Mouse (Mus musculus): Measurements from ENCODE around the gene Poldip3.
"Not testable (repeated sequence)": the region's sequence is repeated elsewhere in the genome, so short reads cannot be mapped to it uniquely, and the experiment has no call there.

Gene Poldip3

GRCm38 (mm10) chr15:83164971-83165471 is 15.8 kb upstream of the Poldip3 start:
- no peak for DNase-seq (ENCODE audit: low spot score)

- DNase-seq (ENCODE audit: low spot score) = no peak
Observed at GRCm38 (mm10) chr15:83162818-83163485, 13.8 kb upstream of the Poldip3 start.

GRCm38 (mm10) chr15:83162001-83162400 is 12.8 kb upstream of the Poldip3 start:
- no peak for DNase-seq (ENCODE audit: low spot score)

GRCm38 (mm10) chr15:83161062-83161748 is 12.0 kb upstream of the Poldip3 start:
- DNase-seq (ENCODE audit: low spot score) = peak; percentile 55

- DNase-seq (ENCODE audit: low spot score) = no peak
Observed at GRCm38 (mm10) chr15:83160561-83160960, 11.4 kb upstream of the Poldip3 start.

GRCm38 (mm10) chr15:83159823-83160222 is 10.6 kb upstream of the Poldip3 start:
- no peak for DNase-seq (ENCODE audit: low spot score)

- DNase-seq (ENCODE audit: low spot score) = no peak
Observed at GRCm38 (mm10) chr15:83158587-83159160, 9.5 kb upstream of the Poldip3 start.

- no peak for DNase-seq (ENCODE audit: low spot score)
Observed at GRCm38 (mm10) chr15:83157667-83158064, 8.5 kb upstream of the Poldip3 start.

GRCm38 (mm10) chr15:83156929-83157666 is 7.9 kb upstream of the Poldip3 start:
- peak; percentile 73 for DNase-seq (ENCODE audit: low spot score)

GRCm38 (mm10) chr15:83155672-83156419 is 6.7 kb upstream of the Poldip3 start:
- no peak for DNase-seq (ENCODE audit: low spot score)

- DNase-seq (ENCODE audit: low spot score) = no peak
Observed at GRCm38 (mm10) chr15:83154309-83154708, 5.1 kb upstream of the Poldip3 start.

GRCm38 (mm10) chr15:83150694-83151093 is 1.5 kb upstream of the Poldip3 start:
- no peak for DNase-seq (ENCODE audit: low spot score)

GRCm38 (mm10) chr15:83150073-83150442 is 874 bp upstream of the Poldip3 start:
- no peak for DNase-seq (ENCODE audit: low spot score)

GRCm38 (mm10) chr15:83148801-83149195 is 386 bp downstream of the Poldip3 start:
- DNase-seq (ENCODE audit: low spot score) = no peak

GRCm38 (mm10) chr15:83148395-83148794 is 789 bp downstream of the Poldip3 start:
- DNase-seq (ENCODE audit: low spot score) = peak; percentile 49

- peak; percentile 2 for DNase-seq (ENCODE audit: low spot score)
Observed at GRCm38 (mm10) chr15:83145541-83145940, 3.6 kb downstream of the Poldip3 start.

- no peak for DNase-seq (ENCODE audit: low spot score)
Observed at GRCm38 (mm10) chr15:83142861-83143260, 6.3 kb downstream of the Poldip3 start.

- DNase-seq (ENCODE audit: low spot score) = no peak
Observed at GRCm38 (mm10) chr15:83135654-83136053, 13.5 kb downstream of the Poldip3 start.

GRCm38 (mm10) chr15:83134671-83135070 is 14.5 kb downstream of the Poldip3 start:
- no peak for DNase-seq (ENCODE audit: low spot score)

- DNase-seq (ENCODE audit: low spot score) = no peak
Observed at GRCm38 (mm10) chr15:83129530-83130231, 19.5 kb downstream of the Poldip3 start.

GRCm38 (mm10) chr15:83127037-83127436 is 22.1 kb downstream of the Poldip3 start:
- not testable (repeated sequence) for DNase-seq (ENCODE audit: low spot score)
